Mouse (Mus musculus) right cerebral cortex, postnatal 4 days (tissue): ENCODE measurements around the gene Cyp3a16.
"Not testable (repeated sequence)": the region's sequence is repeated elsewhere in the genome, so short reads cannot be mapped to it uniquely, and the experiment has no call there.

Experiments used
- DNase-seq: peaks from one replicate; pipeline ENCODE4 v3.0.0-alpha.2; 2022

Gene Cyp3a16

GRCm38 (mm10) chr5:145469623-145470022, at the start of gene Cyp3a16:
Gene Cyp3a16, minus strand, starts transcription at chr5:145469723.
- not testable (repeated sequence) for DNase-seq

GRCm38 (mm10) chr5:145490300-145490699, 20.8 kb upstream of the Cyp3a16 start:
- DNase-seq = no peak

- DNase-seq = no peak
Measured at GRCm38 (mm10) chr5:145464304-145465088, 5.0 kb downstream of the Cyp3a16 start.

GRCm38 (mm10) chr5:145462321-145462720, 7.2 kb downstream of the Cyp3a16 start:
- DNase-seq = no peak

- no peak for DNase-seq
Measured at GRCm38 (mm10) chr5:145454389-145454788, 15.1 kb downstream of the Cyp3a16 start.

GRCm38 (mm10) chr5:145433688-145434087, 35.8 kb downstream of the Cyp3a16 start:
- no peak for DNase-seq

GRCm38 (mm10) chr5:145431004-145431403, 38.5 kb downstream of the Cyp3a16 start:
- no peak for DNase-seq

GRCm38 (mm10) chr5:145422287-145422686, 47.2 kb downstream of the Cyp3a16 start:
- no peak for DNase-seq

- not testable (repeated sequence) for DNase-seq
Measured at GRCm38 (mm10) chr5:145415416-145415815, 54.1 kb downstream of the Cyp3a16 start.
